Mouse (Mus musculus) heart, embryonic 16.5 days (tissue): ENCODE measurements around the gene Gar1. TPM values are rescaled to one million over a fixed set of nuclear protein-coding genes. Genes with fewer than 3 reads are reported as not detected.
A peak's percentile ranks its signal among the peaks of the same experiment; 100 is the strongest.

Source experiments
- ATAC-seq: fragments of 200-750 bp; cut with Nextera tagmentation; replicated peaks from 2 replicates; pipeline ENCODE4 v1.8.0; 2017; ENCODE audit warnings: moderate number of reproducible peaks; ENCODE audit not compliant: insufficient read depth, low FRiP score; ENCODE audit errors: extremely low read depth
- H3K27ac ChIP-seq: fragments of 300-500 bp; sonication (generic); 2 replicates; pipeline ENCODE4 v1.5.1; 2014; ENCODE audit warnings: mild to moderate bottlenecking, low read length, control low read depth, moderate library complexity
- H3K27me3 ChIP-seq: fragments of 300-500 bp; sonication (generic); 2 replicates; pipeline ENCODE4 v1.6.1; 2014; ENCODE audit warnings: low read length, mixed read lengths; ENCODE audit not compliant: control insufficient read depth, insufficient read depth
- H3K36me3 ChIP-seq: fragments of 300-500 bp; sonication (generic); 2 replicates; pipeline ENCODE4 v1.6.1; 2014; ENCODE audit not compliant: control insufficient read depth, insufficient read depth
- H3K4me1 ChIP-seq: fragments of 300-500 bp; sonication (generic); 2 replicates; pipeline ENCODE4 v1.6.1; 2014; ENCODE audit warnings: low read length, mixed read lengths; ENCODE audit not compliant: control insufficient read depth, insufficient read depth
- H3K4me2 ChIP-seq: fragments of 300-500 bp; sonication (generic); 2 replicates; pipeline ENCODE4 v1.6.1; 2014; ENCODE audit warnings: low read depth, mild to moderate bottlenecking, control low read depth, low read length
- H3K4me3 ChIP-seq: fragments of 300-500 bp; sonication (generic); 2 replicates; pipeline ENCODE4 v1.5.1; 2014; ENCODE audit warnings: mild to moderate bottlenecking, control low read depth, low read length
- H3K9ac ChIP-seq: fragments of 300-500 bp; sonication (generic); 2 replicates; pipeline ENCODE4 v1.6.1; 2014; ENCODE audit warnings: low read length, control low read depth
- H3K9me3 ChIP-seq: fragments of 300-500 bp; sonication (generic); replicated peaks from 2 replicates; pipeline ENCODE4 v1.6.1; 2016; ENCODE audit warnings: low read length; ENCODE audit not compliant: control insufficient read depth
- WGBS: fragments of 180-500 bp; shearing (Covaris S2); extraction: QIAGEN DNeasy Blood & Tissue Kit; methylation state at CpG from one replicate; pipeline ENCODE4 v1.1.7; 2014; 5-methylcytosine and 5-hydroxymethylcytosine counted together
- polyA plus RNA-seq: library from polyadenylated mRNA; unstranded; fragments of >200 nt; fragmentation: Nextera tagmentation; extraction: Ambion mirVana; gene quantifications from 2 replicates; pipeline ENCODE4 v1.2.1, GENCODE M21; 2015

Gene Gar1
- polyA plus RNA-seq: 35.0 and 42.0 TPM in 2 replicates

DNA sequence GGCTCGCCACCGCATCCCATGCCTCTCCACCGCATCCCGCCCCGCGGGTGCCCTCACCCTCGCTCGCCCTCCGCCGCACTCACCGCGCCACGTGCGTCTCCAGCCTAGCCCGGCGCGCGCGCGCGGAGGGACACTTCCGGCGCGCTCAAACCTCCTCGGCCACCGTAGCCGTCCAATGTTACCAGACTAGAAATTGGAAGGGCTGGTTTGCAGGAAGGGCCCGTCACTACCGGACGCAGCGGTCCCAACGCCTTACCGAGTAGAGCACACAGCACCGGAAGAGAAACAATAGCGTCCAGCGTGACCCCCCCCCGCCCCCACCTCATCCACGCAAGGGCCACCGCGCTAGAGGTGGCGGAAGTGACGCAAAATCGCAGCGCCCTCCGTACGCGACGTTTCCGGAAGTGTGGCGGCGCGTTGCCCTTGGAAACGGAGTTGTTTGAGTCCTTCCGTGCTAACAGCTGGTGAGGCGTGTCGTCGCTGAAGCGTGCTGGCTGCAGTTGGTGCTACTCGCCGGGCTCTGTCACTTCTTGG is at the start of gene Gar1:
Gar1 (minus strand) TSS at position 362 of the 534 bp plus-strand sequence.
- Histone ChIP-seq H3K4me3 (peak within 1 kb of the TSS; percentile 97), H3K9ac (peak within 1 kb of the TSS; percentile 87), H3K4me2 (peak within 1 kb of the TSS; percentile 95), H3K27me3 (no peaks in the 10 kb centered on the region), H3K9me3 (no peaks in the 10 kb centered on the region), H3K36me3 (peaks cover 9% of the 10 kb centered on the region; the same call in 1 of the 2 replicates), H3K27ac (peak within 1 kb of the TSS; percentile 94), H3K4me1 (peaks cover 18% of the 10 kb centered on the region)
- peak; percentile 88 for ATAC-seq
- under 1% methylated on average over 60 of the region's 60 CpGs for WGBS

DNA sequence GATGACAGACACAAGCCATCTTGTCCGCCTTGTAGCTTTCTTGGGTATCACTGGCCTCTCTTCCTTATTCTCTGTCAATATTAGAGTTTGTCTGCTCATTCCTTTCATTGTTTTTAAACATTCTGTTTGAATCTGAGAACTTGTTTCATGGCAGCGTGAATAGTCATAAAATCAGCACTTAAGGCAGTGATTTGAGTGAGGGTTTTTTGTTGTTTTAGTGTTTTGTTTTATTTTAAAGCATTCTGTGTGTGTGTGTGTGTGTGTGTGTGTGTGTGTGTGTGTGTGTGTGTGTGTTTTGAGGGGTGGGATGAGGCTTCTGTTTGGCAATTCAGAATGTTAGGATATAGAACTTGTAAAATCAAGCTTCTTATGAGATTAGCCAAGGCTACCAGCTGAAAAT is 48.7 kb upstream of the Gar1 start:
- no peaks in the 10 kb centered on the region for H3K36me3 ChIP-seq
- H3K4me2 ChIP-seq: peak overlapping the region; percentile 89
- H3K4me1 ChIP-seq: peaks cover 9% of the 10 kb centered on the region
- WGBS: 82% methylated on average over 2 of the region's 2 CpGs
- H3K27me3 ChIP-seq: no peaks in the 10 kb centered on the region
- no peaks in the 10 kb centered on the region for H3K9me3 ChIP-seq
- no peak for ATAC-seq
- H3K4me3 ChIP-seq: peak overlapping the region; percentile 58
- H3K9ac ChIP-seq: no peak overlapping the region; the same call in 1 of the 2 replicates
- H3K27ac ChIP-seq: peak overlapping the region; percentile 78; the same call in 1 of the 2 replicates

- Histone ChIP-seq H3K4me2 (peak overlapping the region; percentile 89), H3K9ac (peak overlapping the region; percentile 73), H3K27ac (peak overlapping the region; percentile 78), H3K36me3 (no peaks in the 10 kb centered on the region), H3K27me3 (no peaks in the 10 kb centered on the region), H3K4me1 (peaks cover 9% of the 10 kb centered on the region), H3K9me3 (no peaks in the 10 kb centered on the region), H3K4me3 (peak overlapping the region; percentile 58)
- ATAC-seq: peak; percentile 59
- WGBS: under 1% methylated on average over 25 of the region's 25 CpGs
These were observed 48.0 kb upstream of the Gar1 start for GRCm38 (mm10) chr3:129879131-129879757.

DNA sequence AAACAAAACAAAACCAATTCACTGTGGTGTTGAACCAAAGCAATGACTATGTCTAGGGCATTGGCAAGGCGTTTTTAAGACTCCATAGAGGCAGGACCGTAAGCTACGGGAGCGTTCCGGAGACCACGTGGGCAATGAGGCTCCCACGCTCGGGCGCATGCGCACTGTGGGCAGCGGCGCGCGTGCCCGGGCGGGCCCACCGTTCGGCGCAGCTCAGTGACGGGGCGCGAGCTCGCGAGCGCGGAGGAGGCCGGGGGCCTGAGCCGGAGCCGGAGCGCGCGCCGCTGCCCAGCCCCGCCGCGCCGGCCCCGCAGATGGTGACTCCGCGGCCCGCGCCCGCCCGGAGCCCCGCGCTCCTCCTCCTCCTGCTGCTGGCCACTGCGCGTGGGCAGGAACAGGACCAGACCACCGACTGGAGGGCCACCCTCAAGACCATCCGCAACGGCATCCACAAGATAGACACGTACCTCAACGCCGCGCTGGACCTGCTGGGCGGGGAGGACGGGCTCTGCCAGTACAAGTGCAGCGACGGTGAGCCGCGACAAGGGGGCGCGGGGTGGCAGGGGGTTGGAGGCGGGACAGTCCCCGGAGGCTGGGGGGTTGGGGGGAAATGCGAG is 47.3 kb upstream of the Gar1 start, which contains the start of gene Pla2g12a:
Pla2g12a (plus strand) TSS at position 202 of the 617 bp plus-strand sequence.
- Histone ChIP-seq H3K9ac (peak within 1 kb of the TSS; percentile 73), H3K4me2 (peak within 1 kb of the TSS; percentile 89), H3K4me3 (peak within 1 kb of the TSS; percentile 58), H3K27me3 (no peaks in the 10 kb centered on the region), H3K36me3 (no peaks in the 10 kb centered on the region), H3K27ac (peak within 1 kb of the TSS; percentile 78), H3K9me3 (no peaks in the 10 kb centered on the region), H3K4me1 (peaks cover 9% of the 10 kb centered on the region)
- ATAC-seq: peak; percentile 87
- WGBS: under 1% methylated on average over 64 of the region's 66 CpGs

- Histone ChIP-seq H3K27me3 (no peaks in the 10 kb centered on the region), H3K27ac (no peak overlapping the region), H3K9me3 (no peaks in the 10 kb centered on the region), H3K36me3 (no peaks in the 10 kb centered on the region), H3K9ac (no peak overlapping the region), H3K4me1 (peaks cover 9% of the 10 kb centered on the region), H3K4me2 (no peak overlapping the region), H3K4me3 (no peak overlapping the region)
- no peak for ATAC-seq
- 81% methylated on average over 10 of the region's 10 CpGs for WGBS
These were observed 46.1 kb upstream of the Gar1 start for GRCm38 (mm10) chr3:129877327-129877726.

GRCm38 (mm10) chr3:129863698-129864097 is 32.5 kb upstream of the Gar1 start:
- Histone ChIP-seq H3K4me2 (no peak overlapping the region), H3K36me3 (no peaks in the 10 kb centered on the region), H3K27ac (no peak overlapping the region), H3K9me3 (peaks cover 4% of the 10 kb centered on the region; the same call in 1 of the 2 replicates), H3K9ac (no peak overlapping the region), H3K4me1 (no peaks in the 10 kb centered on the region), H3K27me3 (no peaks in the 10 kb centered on the region), H3K4me3 (no peak overlapping the region)
- 47% methylated on average over 14 of the region's 14 CpGs for WGBS
- ATAC-seq: no peak

GRCm38 (mm10) chr3:129862592-129862991 is 31.4 kb upstream of the Gar1 start:
- no peak overlapping the region for H3K4me3 ChIP-seq
- no peaks in the 10 kb centered on the region for H3K36me3 ChIP-seq
- H3K27ac ChIP-seq: no peak overlapping the region
- H3K9ac ChIP-seq: no peak overlapping the region
- no peaks in the 10 kb centered on the region for H3K4me1 ChIP-seq
- H3K4me2 ChIP-seq: no peak overlapping the region
- WGBS: 67% methylated on average over 2 of the region's 2 CpGs
- no peaks in the 10 kb centered on the region for H3K27me3 ChIP-seq
- peaks cover 11% of the 10 kb centered on the region for H3K9me3 ChIP-seq
- no peak for ATAC-seq

DNA sequence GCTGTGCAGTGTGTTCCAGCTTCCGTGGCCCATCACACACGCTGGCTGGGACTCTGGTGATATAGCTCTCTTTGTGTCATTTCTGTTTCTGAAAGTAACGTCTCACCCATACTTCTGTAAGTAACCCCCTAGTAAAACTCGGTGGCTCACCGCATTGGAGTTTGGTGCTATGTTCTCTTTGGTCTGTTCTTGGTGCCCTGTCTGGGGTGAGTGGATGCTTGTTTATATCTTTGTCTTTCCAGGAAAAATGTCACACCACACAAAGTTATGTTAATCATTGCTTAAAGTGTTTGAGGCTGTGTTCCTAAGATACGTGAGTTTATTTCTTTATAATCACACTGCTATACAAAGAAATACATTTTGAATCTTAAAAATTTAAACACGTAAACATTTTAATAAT is 15.7 kb upstream of the Gar1 start:
- no peak overlapping the region for H3K27ac ChIP-seq
- no peak overlapping the region for H3K4me2 ChIP-seq
- no peaks in the 10 kb centered on the region for H3K27me3 ChIP-seq
- H3K9me3 ChIP-seq: no peaks in the 10 kb centered on the region
- 83% methylated on average over 7 of the region's 7 CpGs for WGBS
- no peak overlapping the region for H3K4me3 ChIP-seq
- H3K9ac ChIP-seq: no peak overlapping the region
- ATAC-seq: no peak
- no peaks in the 10 kb centered on the region for H3K36me3 ChIP-seq
- H3K4me1 ChIP-seq: no peaks in the 10 kb centered on the region

DNA sequence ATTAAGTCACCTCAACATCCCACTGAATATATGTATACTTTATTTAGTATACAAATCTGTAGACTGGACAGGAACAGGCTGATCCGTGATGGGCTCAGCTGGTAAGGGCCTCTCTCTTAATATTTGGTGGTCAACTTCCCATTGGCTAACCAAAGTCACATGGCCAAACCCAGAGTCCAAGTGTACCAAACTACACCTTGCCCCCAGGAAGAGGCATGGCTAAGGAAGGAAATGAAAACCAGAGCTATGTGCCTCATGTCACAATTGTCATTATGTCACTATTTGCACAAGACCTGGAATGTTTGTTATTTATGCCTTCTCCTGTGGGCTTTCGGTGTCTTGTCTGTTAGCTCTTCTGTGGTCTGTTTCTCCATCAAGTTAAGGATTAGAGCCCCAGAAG is 14.7 kb upstream of the Gar1 start:
- 72% methylated on average over 2 of the region's 2 CpGs for WGBS
- no peak overlapping the region for H3K9ac ChIP-seq
- ATAC-seq: no peak
- H3K27me3 ChIP-seq: no peaks in the 10 kb centered on the region
- no peak overlapping the region for H3K4me3 ChIP-seq
- H3K9me3 ChIP-seq: no peaks in the 10 kb centered on the region
- H3K4me2 ChIP-seq: no peak overlapping the region
- no peaks in the 10 kb centered on the region for H3K36me3 ChIP-seq
- H3K27ac ChIP-seq: no peak overlapping the region
- no peaks in the 10 kb centered on the region for H3K4me1 ChIP-seq
